Mouse (Mus musculus) thymus, adult 2 months (tissue): ENCODE data around the gene Mmrn2. TPM values are rescaled to one million over a fixed set of nuclear protein-coding genes. Genes with fewer than 3 reads are reported as not detected.
A peak's percentile ranks its signal among the peaks of the same experiment; 100 is the strongest.

Experiments
- DNase-seq: peaks from one replicate; pipeline ENCODE4 v3.0.0; 2021
- H3K27ac ChIP-seq: fragments of 200-500 bp; 2 replicates; pipeline ENCODE4 v1.5.1; 2012; ENCODE audit warnings: low read length, control low read depth; ENCODE audit not compliant: control insufficient read depth, insufficient read depth
- H3K27me3 ChIP-seq: fragments of 200-500 bp; 2 replicates; pipeline ENCODE4 v1.6.1; 2012; ENCODE audit warnings: mild to moderate bottlenecking, low read length, moderate library complexity, mixed read lengths; ENCODE audit not compliant: control insufficient read depth, insufficient read depth
- H3K36me3 ChIP-seq: fragments of 200-500 bp; 2 replicates; pipeline ENCODE4 v1.6.1; 2012; ENCODE audit warnings: mild to moderate bottlenecking, low read length, moderate library complexity; ENCODE audit not compliant: control insufficient read depth, insufficient read depth
- H3K4me1 ChIP-seq: fragments of 200-500 bp; replicated peaks from 2 replicates; pipeline ENCODE4 v1.6.1; 2012; ENCODE audit warnings: low read length; ENCODE audit not compliant: control insufficient read depth, insufficient read depth
- H3K4me3 ChIP-seq: fragments of 200-500 bp; 2 replicates; pipeline ENCODE4 v1.5.1; 2012; ENCODE audit warnings: mild to moderate bottlenecking, low read length, control low read depth, moderate library complexity; ENCODE audit not compliant: control insufficient read depth, insufficient read depth
- CTCF ChIP-seq: fragments of 200-500 bp; IDR thresholded peaks from 2 replicates; pipeline ENCODE4 v1.5.1; 2012; ENCODE audit warnings: mild to moderate bottlenecking, control low read depth, low read length, moderate library complexity, borderline replicate concordance; ENCODE audit not compliant: control insufficient read depth, poor library complexity, insufficient read depth; ENCODE audit errors: extremely low read depth
- POLR2A ChIP-seq: fragments of 200-500 bp; IDR thresholded peaks from 2 replicates; pipeline ENCODE4 v1.6.1; 2012; ENCODE audit warnings: mild to moderate bottlenecking, low read length, control low read depth, moderate library complexity; ENCODE audit not compliant: control insufficient read depth, poor library complexity, insufficient read depth; ENCODE audit errors: extremely low read depth
- WGBS: fragments of 180-500 bp; shearing (Covaris S2); methylation state at CpG from one replicate; pipeline ENCODE4 v1.1.7; 2018; 5-methylcytosine and 5-hydroxymethylcytosine counted together
- polyA plus RNA-seq: library from polyadenylated mRNA; depleted of rRNA; stranded (reverse); fragments of >200 nt; gene quantifications from 2 replicates; pipeline ENCODE4 v1.2.3, GENCODE M21; 2012

Mmrn2 gene
- polyA plus RNA-seq, 1 experiment, result 3.9 TPM

- Histone ChIP-seq H3K36me3 (no peaks in the 10 kb centered on the region), H3K27ac (no peak overlapping the region), H3K4me3 (no peak overlapping the region), H3K27me3 (no peaks in the 10 kb centered on the region), H3K4me1 (no peaks in the 10 kb centered on the region)
- TF ChIP-seq CTCF (no peak), POLR2A (no peak)
- no peak for DNase-seq
- 95% methylated on average over 6 of the region's 6 CpGs for WGBS
Observed at GRCm38 (mm10) chr14:34399301-34399700, 24.0 kb downstream of the Mmrn2 start.

GRCm38 (mm10) chr14:34400021-34400420 lies 24.8 kb downstream of the Mmrn2 start:
- no peak overlapping the region for H3K4me3 ChIP-seq
- no peaks in the 10 kb centered on the region for H3K36me3 ChIP-seq
- H3K27me3 ChIP-seq, result no peaks in the 10 kb centered on the region
- DNase-seq, result no peak
- H3K4me1 ChIP-seq, result no peaks in the 10 kb centered on the region
- TF ChIP-seq CTCF (no peak), POLR2A (no peak)
- WGBS, result 90% methylated on average over 3 of the region's 3 CpGs
- H3K27ac ChIP-seq, result no peak overlapping the region

- TF ChIP-seq CTCF, result peak; percentile 94; the same call in 1 of the 2 replicates
- no peak for TF ChIP-seq POLR2A
- 32% methylated on average over 6 of the region's 6 CpGs for WGBS
Observed at GRCm38 (mm10) chr14:34401135-34401534, 25.9 kb downstream of the Mmrn2 start.

GRCm38 (mm10) chr14:34402871-34403270 lies 27.6 kb downstream of the Mmrn2 start:
- WGBS, result 89% methylated on average over 8 of the region's 8 CpGs
- no peak for TF ChIP-seq POLR2A
- TF ChIP-seq CTCF, result no peak
- DNase-seq, result no peak
- Histone ChIP-seq H3K4me1 (no peaks in the 10 kb centered on the region), H3K27ac (no peak overlapping the region), H3K4me3 (no peak overlapping the region), H3K36me3 (no peaks in the 10 kb centered on the region), H3K27me3 (no peaks in the 10 kb centered on the region)

More at GRCm38 (mm10) chr14:34401135-34401534, 25.9 kb downstream of the Mmrn2 start:
- H3K27ac ChIP-seq, result no peak overlapping the region
- H3K4me3 ChIP-seq, result no peak overlapping the region
- no peaks in the 10 kb centered on the region for H3K4me1 ChIP-seq
- no peaks in the 10 kb centered on the region for H3K36me3 ChIP-seq
- peak; percentile 73 for DNase-seq
- H3K27me3 ChIP-seq, result no peaks in the 10 kb centered on the region

GRCm38 (mm10) chr14:34403424-34403823 lies 28.2 kb downstream of the Mmrn2 start:
- TF ChIP-seq POLR2A (no peak), CTCF (no peak)
- Histone ChIP-seq H3K4me1 (no peaks in the 10 kb centered on the region), H3K27ac (no peak overlapping the region), H3K4me3 (no peak overlapping the region), H3K36me3 (no peaks in the 10 kb centered on the region), H3K27me3 (no peaks in the 10 kb centered on the region)
- no peak for DNase-seq
- 90% methylated on average over 7 of the region's 7 CpGs for WGBS

GRCm38 (mm10) chr14:34410716-34411115 lies 35.5 kb downstream of the Mmrn2 start:
- no peak for DNase-seq
- no peaks in the 10 kb centered on the region for H3K36me3 ChIP-seq

More at GRCm38 (mm10) chr14:34410716-34411115, 35.5 kb downstream of the Mmrn2 start:
- WGBS, result 95% methylated on average over 6 of the region's 6 CpGs
- TF ChIP-seq CTCF (no peak), POLR2A (no peak)
- Histone ChIP-seq H3K27ac (no peak overlapping the region), H3K27me3 (no peaks in the 10 kb centered on the region), H3K4me1 (no peaks in the 10 kb centered on the region), H3K4me3 (no peak overlapping the region)
